Mouse (Mus musculus): ENCODE results near the gene Gm7356.
"Not testable (repeated sequence)": the region's sequence is repeated elsewhere in the genome, so short reads cannot be mapped to it uniquely, and the experiment has no call there.

DNA sequence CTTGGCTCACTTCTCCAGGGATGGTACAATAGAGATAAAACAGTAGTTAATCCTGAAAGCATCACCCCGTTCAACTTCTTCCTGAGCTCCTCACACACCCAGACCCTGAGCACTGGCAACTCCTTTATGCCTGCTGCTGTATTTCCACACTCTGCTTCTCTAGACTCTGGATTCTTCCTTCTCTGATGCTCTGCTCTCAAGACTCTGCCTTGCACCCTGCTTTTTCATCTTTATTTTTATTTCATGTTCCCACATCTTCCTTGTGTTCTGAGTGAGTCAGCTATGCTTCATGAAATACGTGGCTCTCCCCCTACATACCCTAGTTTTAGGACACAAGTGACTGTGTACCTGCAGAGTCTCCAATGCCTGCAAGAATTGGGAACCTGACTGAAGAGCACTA, 38.5 kb downstream of the Gm7356 start:
- not testable (repeated sequence) for TF ChIP-seq MEF2A (IDR thresholded peaks at IDR 0.05; ENCODE audit: borderline replicate concordance, low read depth, low read length); ZNF384 (IDR thresholded peaks at IDR 0.05; ENCODE audit: low read depth, low read length); CTCF (conservative IDR thresholded peaks at IDR 0.05 in 1 of 2, IDR thresholded peaks at IDR 0.05 in 1 of 2; ENCODE audit: low read depth in 2 of 2, low read length in 2 of 2)
